Mouse (Mus musculus): ENCODE results near the gene Mfsd13b. TPM values are rescaled to one million over a fixed set of nuclear protein-coding genes. Genes with fewer than 3 reads are reported as not detected.
"Not testable (repeated sequence)": the region's sequence is repeated elsewhere in the genome, so short reads cannot be mapped to it uniquely, and the experiment has no call there.

Mfsd13b gene
- polyA plus RNA-seq, 1 experiment, result 130 TPM

DNA sequence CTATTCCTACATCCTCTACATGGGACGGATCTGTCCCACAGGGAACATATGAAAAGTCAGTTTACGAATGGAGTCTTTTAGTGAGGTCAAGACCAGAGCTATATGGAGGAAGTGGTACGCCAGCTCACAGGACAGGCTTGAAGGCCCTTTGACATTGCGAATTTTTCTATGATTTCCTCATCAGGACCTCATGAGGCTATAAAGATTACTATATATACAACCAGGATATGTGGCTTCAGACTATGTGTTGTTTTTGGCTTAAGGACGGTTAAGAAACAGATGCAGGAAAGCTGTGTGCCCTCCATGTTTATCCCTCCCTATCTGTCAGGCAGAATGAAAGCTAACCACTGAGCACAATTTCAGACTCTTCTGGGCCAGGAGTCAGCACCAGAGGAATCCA lies 19.2 kb upstream of the Mfsd13b start:
- Histone ChIP-seq H3K27me3 (ENCODE audit: control insufficient read depth, insufficient read depth, low read length) (no peaks in the 10 kb centered on the region), H3K4me1 (ENCODE audit: control insufficient read depth, insufficient read depth, low read length) (no peaks in the 10 kb centered on the region; the same call in 1 of the 2 replicates), H3K27ac (ENCODE audit: control insufficient read depth, insufficient read depth, low read depth, low read length) (no peak overlapping the region), H3K4me3 (ENCODE audit: control insufficient read depth, low read depth, low read length) (no peak overlapping the region), H3K36me3 (ENCODE audit: control insufficient read depth, insufficient read depth, low read length) (no peaks in the 10 kb centered on the region; the same call in none of the 2 replicates)
- TF ChIP-seq POLR2A (IDR thresholded peaks at IDR 0.05; ENCODE audit: control insufficient read depth, low read depth, low read length) (no peak), CTCF (IDR thresholded peaks at IDR 0.05; ENCODE audit: control insufficient read depth, insufficient read depth, insufficient replicate concordance, low read depth, low read length) (no peak)

DNA sequence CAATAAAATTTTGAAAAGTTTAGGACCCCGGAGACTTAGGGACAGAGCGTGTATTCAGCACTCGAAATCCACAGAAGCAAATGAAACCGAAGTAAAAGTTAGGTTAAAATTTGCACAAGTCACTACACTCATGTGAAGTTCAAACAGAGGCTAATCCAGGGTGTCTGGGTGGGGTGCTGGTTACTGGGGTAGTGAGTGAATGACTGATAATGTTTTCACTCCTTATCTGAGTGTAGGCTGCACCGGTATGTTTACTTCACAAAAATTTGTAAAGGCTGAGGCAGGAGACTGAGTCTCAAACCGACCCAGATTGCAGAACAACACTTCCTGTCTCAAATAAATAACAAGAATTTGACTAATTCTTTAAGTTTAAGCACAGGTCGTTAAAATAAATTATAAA lies 13.1 kb upstream of the Mfsd13b start:
- no peaks in the 10 kb centered on the region; the same call in 1 of the 2 replicates for H3K36me3 ChIP-seq (ENCODE audit: control insufficient read depth, insufficient read depth, low read length)
- no peaks in the 10 kb centered on the region for H3K27me3 ChIP-seq (ENCODE audit: control insufficient read depth, insufficient read depth, low read length)
- no peak overlapping the region for H3K4me3 ChIP-seq (ENCODE audit: control insufficient read depth, low read depth, low read length)
- TF ChIP-seq CTCF (IDR thresholded peaks at IDR 0.05; ENCODE audit: control insufficient read depth, insufficient read depth, insufficient replicate concordance, low read depth, low read length) (no peak), POLR2A (IDR thresholded peaks at IDR 0.05; ENCODE audit: control insufficient read depth, low read depth, low read length) (no peak)
- no peak overlapping the region for H3K27ac ChIP-seq (ENCODE audit: control insufficient read depth, insufficient read depth, low read depth, low read length)
- no peaks in the 10 kb centered on the region for H3K4me1 ChIP-seq (ENCODE audit: control insufficient read depth, insufficient read depth, low read length)

DNA sequence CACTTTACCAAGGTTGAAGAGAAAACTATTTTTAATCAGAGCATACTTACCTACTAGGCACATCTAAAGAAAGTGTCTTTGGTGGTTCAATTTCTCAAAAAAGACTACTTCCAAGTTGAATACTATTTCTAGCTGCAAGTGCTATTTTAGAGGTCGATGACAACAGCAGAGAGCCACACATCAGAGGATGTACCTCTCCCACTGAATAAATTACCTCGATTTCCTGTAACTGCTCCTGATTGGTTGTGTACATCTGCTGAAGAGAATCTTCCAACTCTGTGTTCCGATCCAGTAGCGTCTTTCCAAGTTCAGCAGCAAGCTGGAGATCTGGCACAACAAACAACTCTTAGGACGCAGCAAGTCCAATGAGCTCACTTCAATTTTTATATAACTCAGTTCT lies 12.2 kb upstream of the Mfsd13b start:
- H3K27me3 ChIP-seq (ENCODE audit: control insufficient read depth, insufficient read depth, low read length), result no peaks in the 10 kb centered on the region
- TF ChIP-seq POLR2A (IDR thresholded peaks at IDR 0.05; ENCODE audit: control insufficient read depth, low read depth, low read length) (no peak), CTCF (IDR thresholded peaks at IDR 0.05; ENCODE audit: control insufficient read depth, insufficient read depth, insufficient replicate concordance, low read depth, low read length) (no peak)
- H3K27ac ChIP-seq (ENCODE audit: control insufficient read depth, insufficient read depth, low read depth, low read length), result no peak overlapping the region
- H3K4me3 ChIP-seq (ENCODE audit: control insufficient read depth, low read depth, low read length), result no peak overlapping the region
- no peaks in the 10 kb centered on the region; the same call in 1 of the 2 replicates for H3K36me3 ChIP-seq (ENCODE audit: control insufficient read depth, insufficient read depth, low read length)
- H3K4me1 ChIP-seq (ENCODE audit: control insufficient read depth, insufficient read depth, low read length), result no peaks in the 10 kb centered on the region

DNA sequence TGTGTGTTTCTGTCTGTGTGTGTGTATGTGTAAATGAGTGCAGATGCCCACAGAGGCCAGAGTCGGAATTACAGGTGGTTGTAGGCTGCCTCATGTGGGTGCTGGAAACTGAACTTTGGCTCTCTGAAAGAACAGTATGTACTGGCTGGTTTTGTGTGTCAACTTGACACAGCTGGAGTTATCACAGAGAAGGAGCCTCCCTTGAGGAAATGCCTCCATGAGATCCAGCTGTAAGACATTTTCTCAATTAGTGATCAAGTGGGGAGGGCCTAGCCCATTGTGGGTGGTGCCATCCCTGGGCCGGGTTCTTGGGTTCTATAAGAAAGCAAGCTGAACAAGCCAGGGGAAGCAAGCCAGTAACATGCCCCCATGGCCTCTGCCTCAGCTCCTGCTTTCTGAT lies 9.8 kb upstream of the Mfsd13b start:
- H3K4me1 ChIP-seq (ENCODE audit: control insufficient read depth, insufficient read depth, low read length); H3K27ac ChIP-seq (ENCODE audit: control insufficient read depth, insufficient read depth, low read depth, low read length); H3K36me3 ChIP-seq (ENCODE audit: control insufficient read depth, insufficient read depth, low read length); H3K27me3 ChIP-seq (ENCODE audit: control insufficient read depth, insufficient read depth, low read length); H3K4me3 ChIP-seq (ENCODE audit: control insufficient read depth, low read depth, low read length): not testable (repeated sequence)

DNA sequence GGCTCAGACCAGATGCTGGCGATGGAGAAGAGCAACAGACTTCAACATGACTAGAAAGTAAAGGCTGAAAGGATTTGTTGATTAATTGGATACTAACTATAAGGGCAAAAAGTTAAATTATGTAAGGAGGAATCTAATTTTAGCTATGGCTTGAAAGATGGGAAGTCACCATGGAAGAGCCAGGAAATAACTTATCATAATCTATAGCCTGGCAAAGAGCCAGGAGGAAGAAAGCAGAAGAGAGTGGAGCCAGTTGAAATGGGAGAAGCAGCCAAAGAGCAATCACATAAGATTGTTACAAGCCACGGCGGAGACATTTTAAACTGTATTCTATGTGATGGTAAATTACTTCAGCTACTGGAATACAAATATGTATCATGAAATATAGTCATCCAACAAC lies 8.3 kb upstream of the Mfsd13b start:
- H3K27ac ChIP-seq (ENCODE audit: control insufficient read depth, insufficient read depth, low read depth, low read length), result no peak overlapping the region
- TF ChIP-seq CTCF (IDR thresholded peaks at IDR 0.05; ENCODE audit: control insufficient read depth, insufficient read depth, insufficient replicate concordance, low read depth, low read length) (no peak), POLR2A (IDR thresholded peaks at IDR 0.05; ENCODE audit: control insufficient read depth, low read depth, low read length) (no peak)
- H3K36me3 ChIP-seq (ENCODE audit: control insufficient read depth, insufficient read depth, low read length), result no peaks in the 10 kb centered on the region; the same call in 1 of the 2 replicates
- H3K4me1 ChIP-seq (ENCODE audit: control insufficient read depth, insufficient read depth, low read length), result no peaks in the 10 kb centered on the region
- no peaks in the 10 kb centered on the region for H3K27me3 ChIP-seq (ENCODE audit: control insufficient read depth, insufficient read depth, low read length)
- no peak overlapping the region for H3K4me3 ChIP-seq (ENCODE audit: control insufficient read depth, low read depth, low read length)

DNA sequence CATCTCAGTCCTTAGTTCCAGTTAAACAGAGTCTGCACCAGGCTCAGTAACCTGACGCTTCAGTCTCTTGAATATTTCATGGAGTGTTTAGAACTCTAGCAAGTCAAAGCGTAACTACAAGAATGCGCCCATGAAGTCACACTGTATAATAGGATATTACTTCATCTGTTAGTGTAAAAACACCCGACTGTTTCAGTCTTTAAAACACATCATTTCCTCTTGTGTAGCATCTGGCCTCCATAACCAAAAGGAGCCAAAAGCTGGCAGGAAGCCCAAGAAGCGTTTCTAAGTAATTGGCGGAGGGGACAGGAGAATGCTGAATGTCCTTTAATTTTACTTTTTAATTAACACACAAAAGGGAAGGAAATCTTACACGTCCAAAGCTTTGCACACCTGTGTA lies 5.2 kb upstream of the Mfsd13b start:
- Histone ChIP-seq H3K4me1 (ENCODE audit: control insufficient read depth, insufficient read depth, low read length) (no peaks in the 10 kb centered on the region), H3K27me3 (ENCODE audit: control insufficient read depth, insufficient read depth, low read length) (no peaks in the 10 kb centered on the region), H3K27ac (ENCODE audit: control insufficient read depth, insufficient read depth, low read depth, low read length) (no peak overlapping the region), H3K36me3 (ENCODE audit: control insufficient read depth, insufficient read depth, low read length) (no peaks in the 10 kb centered on the region), H3K4me3 (ENCODE audit: control insufficient read depth, low read depth, low read length) (no peak overlapping the region)
- TF ChIP-seq POLR2A (IDR thresholded peaks at IDR 0.05; ENCODE audit: control insufficient read depth, low read depth, low read length) (no peak), CTCF (IDR thresholded peaks at IDR 0.05; ENCODE audit: control insufficient read depth, insufficient read depth, insufficient replicate concordance, low read depth, low read length) (no peak)

DNA sequence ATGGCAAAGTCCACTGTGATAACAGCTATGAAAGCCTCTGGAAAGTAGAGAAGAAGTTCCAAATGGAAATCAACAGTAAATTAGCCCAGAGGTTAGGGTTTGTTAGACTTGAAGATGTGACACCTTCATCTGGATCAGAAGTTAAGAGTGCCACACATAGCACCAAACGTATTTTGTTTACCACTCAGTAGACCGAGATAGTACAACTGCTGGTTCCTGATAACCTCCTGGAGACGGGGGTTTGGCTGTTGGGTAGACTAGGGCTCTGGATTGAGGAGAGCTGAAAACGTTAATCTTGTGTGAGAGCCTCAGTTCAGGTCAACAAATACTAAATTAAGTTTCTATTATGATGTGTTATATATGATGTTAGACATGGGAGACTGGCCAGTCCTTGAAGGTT lies 2.3 kb upstream of the Mfsd13b start:
- Histone ChIP-seq H3K27ac (ENCODE audit: control insufficient read depth, insufficient read depth, low read depth, low read length) (no peak overlapping the region), H3K4me3 (ENCODE audit: control insufficient read depth, low read depth, low read length) (peak overlapping the region; percentile 48; the same call in 1 of the 2 replicates), H3K36me3 (ENCODE audit: control insufficient read depth, insufficient read depth, low read length) (no peaks in the 10 kb centered on the region), H3K27me3 (ENCODE audit: control insufficient read depth, insufficient read depth, low read length) (no peaks in the 10 kb centered on the region), H3K4me1 (ENCODE audit: control insufficient read depth, insufficient read depth, low read length) (no peaks in the 10 kb centered on the region)
- TF ChIP-seq POLR2A (IDR thresholded peaks at IDR 0.05; ENCODE audit: control insufficient read depth, low read depth, low read length) (no peak), CTCF (IDR thresholded peaks at IDR 0.05; ENCODE audit: control insufficient read depth, insufficient read depth, insufficient replicate concordance, low read depth, low read length) (no peak)

Data from testis, adult 2 months (tissue).